Mouse (Mus musculus) forebrain, embryonic 12.5 days (tissue): ENCODE measurements around the gene Mrgpre. TPM values are rescaled to one million over a fixed set of nuclear protein-coding genes. Genes with fewer than 3 reads are reported as not detected.

Source experiments
- ATAC-seq: fragments of 200-750 bp; cut with Nextera tagmentation; 2 replicates; pipeline ENCODE4 v1.8.0; 2017; ENCODE audit warnings: moderate TSS enrichment; ENCODE audit not compliant: low FRiP score
- H3K27ac ChIP-seq: fragments of 300-500 bp; sonication (generic); 2 replicates; pipeline ENCODE4 v1.5.1; 2016; ENCODE audit warnings: mild to moderate bottlenecking
- H3K27me3 ChIP-seq: fragments of 300-500 bp; sonication (generic); 2 replicates; pipeline ENCODE4 v1.6.1; 2016; ENCODE audit warnings: mild to moderate bottlenecking
- H3K36me3 ChIP-seq: fragments of 300-500 bp; sonication (generic); replicated peaks from 2 replicates; pipeline ENCODE4 v1.6.1; 2016; ENCODE audit warnings: mild to moderate bottlenecking
- H3K4me1 ChIP-seq: fragments of 300-500 bp; sonication (generic); 2 replicates; pipeline ENCODE4 v1.6.1; 2016
- H3K4me2 ChIP-seq: fragments of 300-500 bp; sonication (generic); 2 replicates; pipeline ENCODE4 v1.6.1; 2016; ENCODE audit warnings: mild to moderate bottlenecking, moderate library complexity
- H3K4me3 ChIP-seq: fragments of 300-500 bp; sonication (generic); replicated peaks from 2 replicates; pipeline ENCODE4 v1.5.1; 2016; ENCODE audit warnings: mild to moderate bottlenecking
- H3K9ac ChIP-seq: fragments of 300-500 bp; sonication (generic); 2 replicates; pipeline ENCODE4 v1.6.1; 2016; ENCODE audit warnings: mild to moderate bottlenecking
- H3K9me3 ChIP-seq: fragments of 300-500 bp; sonication (generic); 2 replicates; pipeline ENCODE4 v1.6.1; 2016
- WGBS: fragments of 180-500 bp; shearing (Covaris S2); methylation state at CpG from one replicate; pipeline ENCODE4 v1.1.7; 2016; 5-methylcytosine and 5-hydroxymethylcytosine counted together
- polyA plus RNA-seq: library from polyadenylated mRNA; unstranded; fragments of >200 nt; fragmentation: Nextera tagmentation; extraction: Ambion mirVana; gene quantifications from 2 replicates; pipeline ENCODE4 v1.2.1, GENCODE M21; 2016

The Mrgpre gene
- polyA plus RNA-seq, result 2.7 and 3.2 TPM in 2 replicates

DNA sequence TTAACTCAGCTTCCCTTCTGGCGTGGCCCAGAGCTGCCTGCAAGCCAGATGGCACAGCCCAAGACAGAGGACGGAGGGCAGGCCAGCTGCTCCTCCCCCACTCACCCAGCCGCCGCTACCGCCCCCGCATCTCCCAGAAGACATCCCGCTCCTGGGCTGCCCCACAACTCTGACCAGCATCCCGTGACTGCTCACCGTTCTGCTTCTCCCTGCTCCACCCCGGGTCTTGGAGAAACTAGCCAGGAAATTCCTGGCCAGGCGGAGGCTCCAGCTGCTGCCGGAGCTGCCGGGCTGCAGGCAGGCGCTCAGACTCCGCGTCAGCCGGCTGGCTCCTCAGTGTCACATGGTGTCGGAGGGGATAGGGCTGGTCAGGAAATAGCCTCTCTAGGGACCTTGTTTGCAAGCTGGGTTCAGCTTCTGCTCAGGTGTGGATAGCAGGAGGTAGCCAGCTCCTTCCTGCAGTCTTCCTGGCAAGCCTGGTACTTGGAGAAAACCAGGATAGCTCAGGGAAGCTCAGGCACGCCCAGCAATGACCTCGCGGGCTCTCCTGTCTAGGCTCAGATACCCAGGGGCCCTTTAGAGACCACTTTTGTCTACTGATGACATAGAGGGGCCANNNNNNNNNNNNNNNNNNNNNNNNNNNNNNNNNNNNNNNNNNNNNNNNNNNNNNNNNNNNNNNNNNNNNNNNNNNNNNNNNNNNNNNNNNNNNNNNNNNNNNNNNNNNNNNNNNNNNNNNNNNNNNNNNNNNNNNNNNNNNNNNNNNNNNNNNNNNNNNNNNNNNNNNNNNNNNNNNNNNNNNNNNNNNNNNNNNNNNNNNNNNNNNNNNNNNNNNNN is at the start of gene Mrgpre:
TSS of gene Mrgpre (minus strand) at position 505 of the 834 bp plus-strand sequence.
- Histone ChIP-seq H3K27me3 (0 out of 2 replicates have a peak, but pooled peaks cover 10% of the 10 kb centered on the region), H3K9me3 (no peaks in the 10 kb centered on the region), H3K4me2 (peak within 1 kb of the TSS; percentile 75), H3K27ac (peak within 1 kb of the TSS; percentile 69), H3K4me1 (peaks cover 22% of the 10 kb centered on the region), H3K36me3 (no peaks in the 10 kb centered on the region), H3K9ac (peak within 1 kb of the TSS; percentile 61), H3K4me3 (peak within 1 kb of the TSS; percentile 49)
- ATAC-seq, result peak; percentile 90
- WGBS, result 2% methylated on average over 21 of the region's 21 CpGs

DNA sequence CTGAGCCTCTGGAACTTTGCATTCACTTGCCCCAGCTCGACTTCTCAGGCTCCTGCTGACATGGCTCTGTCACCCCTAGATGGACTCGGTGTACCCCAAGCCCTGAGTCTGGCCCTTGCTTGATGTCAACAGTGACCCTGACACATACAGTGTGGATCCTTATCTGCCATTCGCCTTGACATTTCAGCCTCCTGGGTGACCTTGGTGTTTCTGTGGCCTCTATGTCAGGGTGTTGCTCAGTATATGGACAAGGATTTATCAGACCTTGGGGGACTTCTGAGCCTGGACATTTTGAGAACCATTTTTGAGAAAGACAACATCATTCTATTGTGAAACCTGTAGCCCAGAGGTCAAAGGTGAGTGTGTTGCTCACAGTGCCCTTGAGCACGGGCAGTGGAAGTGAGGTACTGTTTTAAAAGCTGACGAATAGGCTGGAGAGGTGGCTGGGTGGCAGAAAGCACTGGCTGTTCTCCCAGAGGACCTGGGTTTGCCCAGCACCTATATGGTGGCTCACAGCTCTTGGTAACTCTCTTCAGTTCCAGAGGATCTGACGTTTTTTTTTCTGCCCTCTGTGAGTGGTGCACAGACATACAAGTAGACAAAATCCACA is 49.4 kb upstream of the Mrgpre start:
- Histone ChIP-seq H3K36me3 (peaks cover 26% of the 10 kb centered on the region), H3K9ac (peak overlapping the region; percentile 12; the same call in 1 of the 2 replicates), H3K27ac (no peak overlapping the region), H3K4me3 (no peak overlapping the region), H3K27me3 (no peaks in the 10 kb centered on the region), H3K4me2 (no peak overlapping the region), H3K9me3 (no peaks in the 10 kb centered on the region), H3K4me1 (peaks cover 52% of the 10 kb centered on the region)
- ATAC-seq, result no peak
- 82% methylated on average over 6 of the region's 6 CpGs for WGBS

- Histone ChIP-seq H3K4me2 (no peak overlapping the region), H3K36me3 (peaks cover 15% of the 10 kb centered on the region), H3K4me1 (peaks cover 52% of the 10 kb centered on the region), H3K27ac (no peak overlapping the region), H3K4me3 (no peak overlapping the region), H3K9me3 (no peaks in the 10 kb centered on the region), H3K27me3 (no peaks in the 10 kb centered on the region), H3K9ac (no peak overlapping the region)
- no peak for ATAC-seq
- WGBS, result 91% methylated on average over 2 of the region's 2 CpGs
These were observed 48.3 kb upstream of the Mrgpre start for GRCm38 (mm10) chr7:143832611-143833010.

GRCm38 (mm10) chr7:143832196-143832595 is 47.9 kb upstream of the Mrgpre start:
- Histone ChIP-seq H3K4me1 (peaks cover 52% of the 10 kb centered on the region), H3K36me3 (peaks cover 11% of the 10 kb centered on the region), H3K27me3 (no peaks in the 10 kb centered on the region), H3K4me3 (no peak overlapping the region), H3K4me2 (0 out of 2 replicates have a peak overlapping the region, but pooled peaks have one; percentile 88), H3K9me3 (no peaks in the 10 kb centered on the region), H3K27ac (no peak overlapping the region), H3K9ac (0 out of 2 replicates have a peak overlapping the region, but pooled peaks have one; percentile 8)
- WGBS, result 88% methylated on average over 8 of the region's 8 CpGs
- no peak for ATAC-seq

DNA sequence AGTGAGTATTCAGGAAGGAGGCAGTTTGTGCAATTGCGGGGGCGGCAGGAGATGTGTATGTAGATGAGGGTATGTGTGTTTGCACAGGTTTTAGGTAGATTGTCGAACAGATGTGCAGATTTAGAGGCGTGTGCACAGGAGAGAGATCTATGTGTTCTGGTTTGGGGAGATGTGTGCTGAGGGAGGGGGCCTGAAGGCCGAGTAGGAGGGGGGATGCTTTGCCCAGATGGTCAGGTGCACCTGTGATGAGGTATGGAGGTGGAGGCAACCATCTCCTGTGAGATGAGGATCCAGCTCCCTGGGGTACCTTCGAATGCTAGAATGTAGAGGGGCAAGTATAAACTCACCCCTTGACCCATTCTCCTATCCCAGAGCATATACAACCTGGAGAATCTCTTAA is 46.1 kb upstream of the Mrgpre start:
- peak; percentile 25 for ATAC-seq
- Histone ChIP-seq H3K4me3 (peak overlapping the region; percentile 60), H3K9ac (peak overlapping the region; percentile 82), H3K4me1 (peaks cover 48% of the 10 kb centered on the region), H3K36me3 (no peaks in the 10 kb centered on the region; the same call in 1 of the 2 replicates), H3K27ac (peak overlapping the region; percentile 81), H3K4me2 (peak overlapping the region; percentile 88), H3K27me3 (no peaks in the 10 kb centered on the region), H3K9me3 (no peaks in the 10 kb centered on the region)
- WGBS, result 8% methylated on average over 6 of the region's 6 CpGs

GRCm38 (mm10) chr7:143829504-143830331 is 45.4 kb upstream of the Mrgpre start:
- WGBS, result under 1% methylated on average over 37 of the region's 37 CpGs
- H3K27ac ChIP-seq, result peak overlapping the region; percentile 94
- H3K36me3 ChIP-seq, result no peaks in the 10 kb centered on the region; the same call in 1 of the 2 replicates
- ATAC-seq, result peak; percentile 98
- peak overlapping the region; percentile 88 for H3K4me2 ChIP-seq
- H3K4me1 ChIP-seq, result peaks cover 43% of the 10 kb centered on the region
- peak overlapping the region; percentile 82 for H3K9ac ChIP-seq
- H3K4me3 ChIP-seq, result peak overlapping the region; percentile 60
- H3K27me3 ChIP-seq, result no peaks in the 10 kb centered on the region
- H3K9me3 ChIP-seq, result no peaks in the 10 kb centered on the region

GRCm38 (mm10) chr7:143826985-143827384 is 42.7 kb upstream of the Mrgpre start:
- no peaks in the 10 kb centered on the region for H3K9me3 ChIP-seq
- H3K9ac ChIP-seq, result no peak overlapping the region
- WGBS, result 94% methylated on average over 2 of the region's 2 CpGs

DNA sequence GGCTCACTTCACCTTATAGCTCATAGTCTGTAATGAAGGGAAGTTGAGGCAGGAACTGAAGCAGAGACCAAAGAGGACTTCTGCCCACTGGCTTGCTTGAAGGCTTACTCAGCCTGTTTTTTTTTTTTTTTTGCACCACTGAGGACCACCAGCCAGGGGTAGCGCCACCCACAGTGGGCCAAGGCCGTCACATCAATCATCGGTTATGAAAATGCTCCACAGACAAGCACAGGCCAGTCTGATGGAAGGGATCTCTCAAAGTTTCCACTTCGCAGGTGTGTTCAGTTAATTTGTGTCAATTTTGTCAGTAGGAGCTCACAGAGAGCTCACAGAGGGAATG is 38.9 kb upstream of the Mrgpre start:
- H3K27ac ChIP-seq, result peak overlapping the region; percentile 60; the same call in 1 of the 2 replicates
- H3K9me3 ChIP-seq, result no peaks in the 10 kb centered on the region
- peak overlapping the region; percentile 60 for H3K4me3 ChIP-seq
- peak overlapping the region; percentile 52; the same call in 1 of the 2 replicates for H3K9ac ChIP-seq
- peak; percentile 37 for ATAC-seq
- no peaks in the 10 kb centered on the region for H3K27me3 ChIP-seq
- H3K4me2 ChIP-seq, result peak overlapping the region; percentile 54
- H3K36me3 ChIP-seq, result peaks cover 8% of the 10 kb centered on the region
- peaks cover 18% of the 10 kb centered on the region for H3K4me1 ChIP-seq
- WGBS, result 68% methylated on average over 4 of the region's 4 CpGs

More at GRCm38 (mm10) chr7:143826985-143827384, 42.7 kb upstream of the Mrgpre start:
- H3K4me3 ChIP-seq, result no peak overlapping the region
- no peaks in the 10 kb centered on the region; the same call in 1 of the 2 replicates for H3K36me3 ChIP-seq
- no peak overlapping the region for H3K27ac ChIP-seq
- peaks cover 25% of the 10 kb centered on the region for H3K4me1 ChIP-seq
- H3K4me2 ChIP-seq, result no peak overlapping the region
- H3K27me3 ChIP-seq, result no peaks in the 10 kb centered on the region
- ATAC-seq, result no peak

GRCm38 (mm10) chr7:143822375-143823265 is 38.3 kb upstream of the Mrgpre start, which contains the start of the genes Nadsyn1 and Dhcr7:
Gene Nadsyn1, minus strand, starts transcription at chr7:143822849.
Gene Dhcr7, plus strand, starts transcription at chr7:143823145.
- Histone ChIP-seq H3K4me2 (peak within 1 kb of the TSS; percentile 61), H3K9ac (peak within 1 kb of the TSS; percentile 71), H3K27ac (peak within 1 kb of the TSS; percentile 60; the same call in 1 of the 2 replicates), H3K4me3 (peak within 1 kb of the TSS; percentile 60), H3K4me1 (peaks cover 18% of the 10 kb centered on the region), H3K27me3 (no peaks in the 10 kb centered on the region), H3K36me3 (peaks cover 10% of the 10 kb centered on the region), H3K9me3 (no peaks in the 10 kb centered on the region)
- WGBS, result under 1% methylated on average over 40 of the region's 40 CpGs
- ATAC-seq, result peak; percentile 99

- Histone ChIP-seq H3K36me3 (peaks cover 21% of the 10 kb centered on the region), H3K4me1 (peaks cover 18% of the 10 kb centered on the region), H3K4me3 (no peak overlapping the region), H3K9ac (no peak overlapping the region), H3K4me2 (no peak overlapping the region), H3K9me3 (no peaks in the 10 kb centered on the region), H3K27me3 (no peaks in the 10 kb centered on the region), H3K27ac (no peak overlapping the region)
- WGBS, result 79% methylated on average over 2 of the region's 2 CpGs
- no peak for ATAC-seq
These were observed 36.9 kb upstream of the Mrgpre start for GRCm38 (mm10) chr7:143821241-143821640.

GRCm38 (mm10) chr7:143819201-143819600 is 34.9 kb upstream of the Mrgpre start:
- 83% methylated on average over 4 of the region's 4 CpGs for WGBS
- peaks cover 34% of the 10 kb centered on the region for H3K36me3 ChIP-seq
- no peak overlapping the region for H3K4me2 ChIP-seq

More at GRCm38 (mm10) chr7:143819201-143819600, 34.9 kb upstream of the Mrgpre start:
- no peak for ATAC-seq
- Histone ChIP-seq H3K9ac (no peak overlapping the region), H3K27ac (no peak overlapping the region), H3K9me3 (no peaks in the 10 kb centered on the region), H3K27me3 (no peaks in the 10 kb centered on the region), H3K4me3 (no peak overlapping the region), H3K4me1 (peaks cover 18% of the 10 kb centered on the region)
